Mouse (Mus musculus) forebrain, embryonic 11.5 days (tissue): ENCODE measurements around the gene Mylip. TPM values are rescaled to one million over a fixed set of nuclear protein-coding genes. Genes with fewer than 3 reads are reported as not detected.
A peak's percentile ranks its signal among the peaks of the same experiment; 100 is the strongest.

Experiments used
- ATAC-seq: fragments of 200-750 bp; cut with Nextera tagmentation; replicated peaks from 2 replicates; pipeline ENCODE4 v1.8.0; 2017; ENCODE audit warnings: moderate TSS enrichment; ENCODE audit not compliant: low FRiP score
- DNase-seq: peaks from one replicate; pipeline ENCODE4 v3.0.0-alpha.2; 2017; ENCODE audit warnings: low spot score
- H3K27ac ChIP-seq: fragments of 300-500 bp; sonication (generic); 2 replicates; pipeline ENCODE4 v1.5.1; 2014; ENCODE audit warnings: low read depth, low read length
- H3K27me3 ChIP-seq: fragments of 300-500 bp; sonication (generic); 2 replicates; pipeline ENCODE4 v1.6.1; 2014; ENCODE audit warnings: mild to moderate bottlenecking, low read length, mixed read lengths; ENCODE audit not compliant: control insufficient read depth, insufficient read depth
- H3K36me3 ChIP-seq: fragments of 300-500 bp; sonication (generic); 2 replicates; pipeline ENCODE4 v1.6.1; 2014; ENCODE audit warnings: mild to moderate bottlenecking, low read length, moderate library complexity, mixed read lengths; ENCODE audit not compliant: control insufficient read depth, insufficient read depth
- H3K4me1 ChIP-seq: fragments of 300-500 bp; sonication (generic); replicated peaks from 2 replicates; pipeline ENCODE4 v1.6.1; 2014; ENCODE audit warnings: low read length, mixed read lengths; ENCODE audit not compliant: control insufficient read depth, insufficient read depth
- H3K4me2 ChIP-seq: fragments of 300-500 bp; sonication (generic); 2 replicates; pipeline ENCODE4 v1.6.1; 2014; ENCODE audit warnings: low read depth, mild to moderate bottlenecking, low read length, moderate library complexity, mixed read lengths; ENCODE audit not compliant: severe bottlenecking
- H3K4me3 ChIP-seq: fragments of 300-500 bp; sonication (generic); 2 replicates; pipeline ENCODE4 v1.5.1; 2014; ENCODE audit warnings: low read depth, low read length
- H3K9ac ChIP-seq: fragments of 300-500 bp; sonication (generic); 2 replicates; pipeline ENCODE4 v1.6.1; 2014; ENCODE audit warnings: low read length
- H3K9me3 ChIP-seq: fragments of 300-500 bp; sonication (generic); 2 replicates; pipeline ENCODE4 v1.6.1; 2016; ENCODE audit warnings: low read length, mixed read lengths; ENCODE audit not compliant: control insufficient read depth
- WGBS: fragments of 180-500 bp; shearing (Covaris S2); extraction: QIAGEN DNeasy Blood & Tissue Kit; methylation state at CpG from one replicate; pipeline ENCODE4 v1.1.7; 2014; 5-methylcytosine and 5-hydroxymethylcytosine counted together
- polyA plus RNA-seq: library from polyadenylated mRNA; unstranded; fragments of >200 nt; fragmentation: Nextera tagmentation; extraction: Ambion mirVana; gene quantifications from 2 replicates; pipeline ENCODE4 v1.2.1, GENCODE M21; 2014

The Mylip gene
- 3.6 and 4.9 TPM in 2 replicates for polyA plus RNA-seq

GRCm38 (mm10) chr13:45389448-45390311 is at the start of gene Mylip:
TSS of gene Mylip (plus strand) at chr13:45389742.
- Histone ChIP-seq H3K36me3 (no peaks in the 10 kb centered on the region), H3K27me3 (no peaks in the 10 kb centered on the region; the same call in 1 of the 2 replicates), H3K4me3 (peak within 1 kb of the TSS; percentile 64), H3K9ac (peak within 1 kb of the TSS; percentile 74), H3K9me3 (no peaks in the 10 kb centered on the region), H3K4me1 (peaks cover 6% of the 10 kb centered on the region), H3K4me2 (peak within 1 kb of the TSS; percentile 98), H3K27ac (no peak within 1 kb of the TSS)
- ATAC-seq (peak; percentile 99), DNase-seq (peak; percentile 99)
- under 1% methylated on average over 68 of the region's 81 CpGs for WGBS

GRCm38 (mm10) chr13:45341991-45342390 is 47.6 kb upstream of the Mylip start:
- DNase-seq (no peak), ATAC-seq (no peak)
- Histone ChIP-seq H3K9ac (no peak overlapping the region), H3K4me1 (0 out of 2 replicates have a peak, but pooled peaks cover 3% of the 10 kb centered on the region), H3K36me3 (no peaks in the 10 kb centered on the region), H3K9me3 (no peaks in the 10 kb centered on the region), H3K27me3 (no peaks in the 10 kb centered on the region), H3K4me2 (no peak overlapping the region), H3K27ac (no peak overlapping the region), H3K4me3 (no peak overlapping the region)

DNA sequence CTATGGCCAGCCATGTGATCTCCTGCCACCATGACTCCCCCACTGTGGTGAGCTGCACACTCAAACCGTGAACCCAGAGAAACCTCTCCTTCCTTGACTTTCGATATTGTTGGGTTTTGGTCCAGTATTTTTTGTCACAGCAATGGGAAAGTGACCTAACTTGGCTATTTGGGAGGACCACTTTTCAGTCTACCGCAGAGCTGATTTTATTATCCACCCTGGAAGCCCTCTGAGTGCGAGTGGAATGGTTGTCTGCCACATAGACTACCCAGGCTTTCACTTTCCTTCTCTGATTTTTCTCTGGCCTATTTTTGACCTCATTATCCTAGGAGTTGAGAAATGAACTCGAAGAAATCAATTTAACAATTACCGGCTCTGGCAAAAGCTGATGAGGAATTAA is 46.0 kb upstream of the Mylip start:
- Histone ChIP-seq H3K9me3 (no peaks in the 10 kb centered on the region), H3K36me3 (no peaks in the 10 kb centered on the region), H3K27ac (no peak overlapping the region), H3K4me1 (0 out of 2 replicates have a peak, but pooled peaks cover 3% of the 10 kb centered on the region), H3K4me3 (no peak overlapping the region), H3K9ac (no peak overlapping the region), H3K4me2 (no peak overlapping the region), H3K27me3 (no peaks in the 10 kb centered on the region)
- ATAC-seq (no peak), DNase-seq (no peak)
- 86% methylated on average over 6 of the region's 6 CpGs for WGBS

- no peak overlapping the region for H3K4me2 ChIP-seq
- no peak overlapping the region for H3K4me3 ChIP-seq
- no peak for ATAC-seq
- no peak overlapping the region for H3K27ac ChIP-seq
- WGBS: 67% methylated on average over 4 of the region's 4 CpGs
- H3K9me3 ChIP-seq: no peaks in the 10 kb centered on the region
- H3K9ac ChIP-seq: no peak overlapping the region
- H3K36me3 ChIP-seq: no peaks in the 10 kb centered on the region
- DNase-seq: no peak
- H3K4me1 ChIP-seq: 0 out of 2 replicates have a peak, but pooled peaks cover 3% of the 10 kb centered on the region
- H3K27me3 ChIP-seq: no peaks in the 10 kb centered on the region
These were observed 45.6 kb upstream of the Mylip start for GRCm38 (mm10) chr13:45343966-45344365.

DNA sequence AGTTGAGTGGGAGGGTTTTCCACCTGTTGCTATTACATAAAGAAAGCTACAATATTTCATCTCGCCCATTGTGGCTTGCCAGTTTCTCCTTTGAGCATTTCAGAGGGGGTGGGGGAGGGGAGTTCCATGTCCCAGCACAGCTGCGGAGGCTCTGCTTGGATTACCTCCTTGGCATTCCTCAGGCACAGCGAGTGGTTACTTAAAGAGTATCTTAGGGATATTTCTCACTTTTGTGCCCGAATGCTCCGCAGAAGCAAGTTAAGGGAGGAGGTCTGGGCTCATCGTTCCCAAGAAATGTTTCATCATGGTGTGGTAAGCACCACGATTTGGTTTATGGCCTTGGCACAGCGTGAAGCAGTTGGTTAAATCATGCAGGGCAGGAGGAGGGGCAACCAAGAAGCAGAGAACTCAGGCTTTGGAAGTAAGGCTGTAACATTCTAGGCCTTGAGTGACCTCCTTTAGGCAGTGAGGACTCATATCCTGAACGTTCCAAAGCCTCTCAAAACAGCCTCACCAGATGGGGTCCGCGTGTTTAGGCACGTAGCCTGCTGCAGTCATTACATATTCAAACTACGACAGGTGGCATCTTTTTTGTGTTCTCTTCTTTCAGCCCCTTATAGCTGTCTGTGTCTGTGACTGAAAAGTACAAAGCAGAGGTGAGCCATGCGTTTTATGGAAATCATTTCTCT is 43.9 kb upstream of the Mylip start:
- H3K4me3 ChIP-seq: no peak overlapping the region
- H3K9me3 ChIP-seq: no peaks in the 10 kb centered on the region
- no peaks in the 10 kb centered on the region for H3K27me3 ChIP-seq
- ATAC-seq (no peak), DNase-seq (peak; percentile 52)
- H3K4me1 ChIP-seq: 0 out of 2 replicates have a peak, but pooled peaks cover 3% of the 10 kb centered on the region
- no peak overlapping the region for H3K4me2 ChIP-seq
- no peak overlapping the region for H3K9ac ChIP-seq
- H3K27ac ChIP-seq: no peak overlapping the region
- 22% methylated on average over 14 of the region's 14 CpGs for WGBS
- no peaks in the 10 kb centered on the region for H3K36me3 ChIP-seq

- Histone ChIP-seq H3K4me1 (no peaks in the 10 kb centered on the region), H3K36me3 (no peaks in the 10 kb centered on the region), H3K27ac (no peak overlapping the region), H3K9ac (no peak overlapping the region), H3K27me3 (no peaks in the 10 kb centered on the region), H3K4me2 (no peak overlapping the region), H3K9me3 (no peaks in the 10 kb centered on the region), H3K4me3 (no peak overlapping the region)
- DNase-seq: no peak
- ATAC-seq: no peak
- WGBS: 90% methylated on average over 5 of the region's 5 CpGs
These were observed 38.1 kb upstream of the Mylip start for GRCm38 (mm10) chr13:45351483-45351882.

DNA sequence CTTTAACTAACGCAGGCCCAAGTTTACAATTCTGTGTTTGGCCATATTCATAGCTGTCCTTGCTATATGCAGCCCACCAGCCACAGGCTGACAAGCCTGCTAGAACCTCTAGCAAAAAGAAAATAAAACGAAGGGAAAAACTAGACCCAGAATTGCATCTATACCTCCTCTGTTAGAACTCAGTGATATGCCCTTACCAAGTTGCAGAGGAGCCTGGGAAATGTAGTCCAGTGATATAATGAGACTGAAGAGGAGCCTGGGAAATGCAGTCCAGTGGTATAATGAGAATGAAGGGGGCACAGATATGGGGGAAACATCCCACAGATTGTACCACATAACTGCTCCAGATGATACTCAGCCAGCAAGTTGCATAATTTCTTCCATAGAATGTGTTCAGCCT is 34.7 kb upstream of the Mylip start:
- DNase-seq (no peak), ATAC-seq (no peak)
- Histone ChIP-seq H3K9ac (no peak overlapping the region), H3K27ac (no peak overlapping the region), H3K36me3 (no peaks in the 10 kb centered on the region), H3K4me3 (no peak overlapping the region), H3K27me3 (no peaks in the 10 kb centered on the region), H3K4me1 (no peaks in the 10 kb centered on the region), H3K4me2 (no peak overlapping the region), H3K9me3 (no peaks in the 10 kb centered on the region)
- 74% methylated on average over 2 of the region's 2 CpGs for WGBS

- no peak overlapping the region for H3K4me3 ChIP-seq
- H3K27ac ChIP-seq: no peak overlapping the region
- no peaks in the 10 kb centered on the region for H3K4me1 ChIP-seq
- WGBS: 91% methylated on average over 5 of the region's 5 CpGs
- H3K36me3 ChIP-seq: no peaks in the 10 kb centered on the region
- no peaks in the 10 kb centered on the region for H3K27me3 ChIP-seq
- no peak overlapping the region for H3K4me2 ChIP-seq
- no peaks in the 10 kb centered on the region for H3K9me3 ChIP-seq
- H3K9ac ChIP-seq: no peak overlapping the region
- no peak for DNase-seq
- no peak for ATAC-seq
These were observed 31.3 kb upstream of the Mylip start for GRCm38 (mm10) chr13:45358208-45358607.
